Mouse (Mus musculus): ENCODE data around the gene N4bp1.

- TF ChIP-seq POLR2A (IDR thresholded peaks at IDR 0.05; ENCODE audit: low read depth, low read length): no peak
- TF ChIP-seq CTCF (conservative IDR thresholded peaks at IDR 0.05; ENCODE audit: insufficient read depth, insufficient read length, low read depth, low read length): no peak
Measured at GRCm38 (mm10) chr8:86762806-86763205, 122.3 kb downstream of the N4bp1 start.
